Mouse (Mus musculus): ENCODE data around the gene Hes7.
"Not testable (repeated sequence)": the region's sequence is repeated elsewhere in the genome, so short reads cannot be mapped to it uniquely, and the experiment has no call there.

Gene Hes7

GRCm38 (mm10) chr11:69088103-69088855, 31.9 kb upstream of the Hes7 start, which contains the start of gene Vamp2:
Vamp2 (plus strand) TSS chr11:69088490.
- DNase-seq (ENCODE audit: low spot score): peak; percentile 84

DNA sequence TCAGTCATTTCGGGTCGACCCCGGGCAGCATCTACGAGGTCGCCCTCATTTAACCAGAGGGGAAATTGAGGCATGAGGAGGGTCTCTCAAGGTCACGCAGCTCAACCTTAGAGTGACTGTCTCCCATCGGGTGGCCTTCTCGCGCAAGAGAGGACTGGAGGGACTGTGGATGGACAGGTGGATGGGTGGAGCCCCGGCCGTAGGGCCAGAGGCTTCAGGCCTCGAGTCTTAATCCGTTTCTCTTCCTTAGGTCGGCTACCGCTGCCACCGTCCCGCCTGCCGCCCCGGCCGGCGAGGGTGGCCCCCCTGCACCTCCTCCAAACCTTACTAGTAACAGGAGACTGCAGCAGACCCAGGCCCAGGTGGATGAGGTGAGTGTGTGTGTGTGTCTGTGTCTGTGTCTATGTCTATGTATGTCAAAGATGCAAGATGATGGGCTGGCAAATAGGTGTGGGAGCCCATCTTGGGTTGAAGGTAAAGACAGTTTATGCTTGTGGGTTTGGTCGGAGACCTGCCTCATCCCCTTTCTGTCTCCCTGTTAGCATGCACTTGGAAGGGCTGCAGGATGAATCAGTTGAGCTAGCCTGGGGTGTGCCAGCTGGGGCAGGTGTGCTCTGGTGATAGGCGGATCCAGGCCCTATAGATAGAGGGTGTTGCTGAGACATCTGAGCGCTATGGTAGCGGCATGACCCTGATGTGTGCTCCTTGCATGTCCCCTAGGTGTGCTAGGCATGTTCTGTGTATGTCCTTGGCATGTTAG, 31.2 kb upstream of the Hes7 start:
- peak; percentile 39 for DNase-seq (ENCODE audit: low spot score)

GRCm38 (mm10) chr11:69089616-69090290, 30.5 kb upstream of the Hes7 start:
- DNase-seq (ENCODE audit: low spot score): no peak

GRCm38 (mm10) chr11:69090367-69090766, 29.8 kb upstream of the Hes7 start:
- DNase-seq (ENCODE audit: low spot score): no peak

GRCm38 (mm10) chr11:69091566-69092385, 28.4 kb upstream of the Hes7 start:
- no peak for DNase-seq (ENCODE audit: low spot score)

GRCm38 (mm10) chr11:69092386-69092751, 27.8 kb upstream of the Hes7 start:
- DNase-seq (ENCODE audit: low spot score): peak; percentile 86

DNA sequence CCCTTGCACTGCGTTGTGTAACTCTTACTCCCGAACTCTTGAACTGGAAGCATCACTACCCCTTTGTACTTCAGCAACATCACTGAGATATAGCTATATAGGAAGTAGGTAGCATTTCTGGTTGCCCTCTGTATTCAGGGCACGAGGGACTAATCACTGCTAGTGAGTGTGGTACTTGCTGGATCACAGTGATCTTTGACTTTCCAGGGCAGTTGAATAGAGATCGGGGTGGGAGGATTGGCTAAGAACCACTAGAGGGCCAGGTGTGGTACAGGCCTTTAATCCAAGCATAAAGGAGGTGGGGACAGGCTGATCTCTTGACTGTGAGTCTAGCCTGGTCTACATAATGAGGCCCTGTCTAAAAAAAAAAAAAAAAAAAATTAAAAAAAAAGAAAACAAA, 27.3 kb upstream of the Hes7 start:
- no peak for DNase-seq (ENCODE audit: low spot score)

- DNase-seq (ENCODE audit: low spot score): not testable (repeated sequence)
Observed at GRCm38 (mm10) chr11:69093856-69094255, 26.3 kb upstream of the Hes7 start.

- peak; percentile 100 for DNase-seq (ENCODE audit: low spot score)
Observed at GRCm38 (mm10) chr11:69094697-69095429, 25.3 kb upstream of the Hes7 start, which contains the start of gene Per1. Per1 (plus strand) TSS chr11:69095217.

- DNase-seq (ENCODE audit: low spot score): peak; percentile 76
Observed at GRCm38 (mm10) chr11:69095511-69096231, 24.5 kb upstream of the Hes7 start.

DNA sequence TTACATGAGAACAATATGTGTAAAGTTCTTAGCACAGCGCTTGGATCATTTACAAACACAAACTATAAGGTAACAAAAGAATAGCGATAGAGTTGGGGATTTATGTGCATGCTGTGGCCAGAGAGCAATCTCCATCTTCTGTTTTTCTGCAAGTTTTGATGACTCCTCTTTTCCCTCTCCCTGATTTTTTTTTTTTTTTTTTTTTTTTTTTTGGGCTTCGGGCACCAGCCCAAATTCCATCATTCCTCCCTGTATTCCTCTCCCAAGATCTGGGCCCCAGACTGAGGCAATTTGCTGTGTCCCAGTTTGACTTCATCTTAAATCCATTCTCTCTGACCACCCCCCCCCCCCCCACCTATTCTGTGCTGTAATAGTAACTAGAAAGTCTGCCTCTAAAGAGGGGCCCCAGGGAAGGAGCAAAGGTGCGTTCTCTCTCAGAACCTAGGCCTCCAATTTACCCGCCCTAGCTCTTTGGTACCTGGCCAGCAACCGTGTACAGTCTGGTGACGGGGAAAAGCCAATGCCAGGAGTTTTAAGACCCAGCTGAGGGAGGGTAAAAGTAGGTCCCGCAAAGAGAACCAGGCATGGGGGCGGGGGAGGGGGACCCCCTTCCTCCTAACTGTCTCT, 23.7 kb upstream of the Hes7 start:
- peak; percentile 90 for DNase-seq (ENCODE audit: low spot score)

DNA sequence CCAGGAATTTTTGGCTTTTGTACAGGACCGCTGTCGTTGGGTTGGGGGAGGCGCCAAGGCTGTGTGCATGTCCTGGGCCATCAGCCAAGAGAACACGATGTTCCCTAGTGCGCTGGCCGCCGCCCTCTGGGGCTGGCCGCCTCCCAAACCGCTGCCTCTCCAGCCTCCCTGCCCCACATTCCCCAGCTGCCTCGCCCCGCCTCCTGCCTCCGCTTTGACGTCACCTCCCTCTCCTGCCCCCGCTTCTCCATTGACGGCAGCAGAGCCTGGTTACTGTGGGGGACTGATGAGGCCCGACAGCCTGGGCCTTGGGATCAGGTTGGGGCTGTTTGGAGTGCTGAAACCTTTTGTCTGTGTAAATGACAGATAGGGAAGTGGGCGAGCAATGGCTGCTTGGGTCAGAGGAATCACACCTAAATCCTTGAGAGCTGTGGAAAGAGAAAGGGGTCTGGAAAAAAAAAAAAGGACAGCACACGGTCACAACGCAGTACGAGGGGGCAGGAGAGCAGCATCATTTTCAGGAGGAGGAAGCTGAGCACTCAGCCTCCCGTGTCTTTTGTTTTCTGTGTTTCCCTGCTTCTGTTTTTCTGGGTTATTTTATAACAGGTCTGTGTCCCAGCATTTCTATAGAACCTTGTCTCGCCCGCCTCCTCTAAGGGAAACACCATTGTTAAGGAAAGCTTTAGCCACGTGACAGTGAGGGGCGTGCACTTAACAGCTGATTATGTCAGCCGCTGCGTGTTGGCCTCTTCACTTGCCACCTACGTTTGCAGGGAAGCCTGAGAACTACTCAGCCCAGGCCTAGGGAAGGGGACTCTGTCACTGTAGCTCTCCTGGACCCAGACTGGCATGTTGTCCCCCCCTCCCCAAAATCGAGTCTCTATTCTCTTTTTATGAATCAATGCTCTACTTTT, 23.0 kb upstream of the Hes7 start:
- peak; percentile 97 for DNase-seq (ENCODE audit: low spot score)

DNA sequence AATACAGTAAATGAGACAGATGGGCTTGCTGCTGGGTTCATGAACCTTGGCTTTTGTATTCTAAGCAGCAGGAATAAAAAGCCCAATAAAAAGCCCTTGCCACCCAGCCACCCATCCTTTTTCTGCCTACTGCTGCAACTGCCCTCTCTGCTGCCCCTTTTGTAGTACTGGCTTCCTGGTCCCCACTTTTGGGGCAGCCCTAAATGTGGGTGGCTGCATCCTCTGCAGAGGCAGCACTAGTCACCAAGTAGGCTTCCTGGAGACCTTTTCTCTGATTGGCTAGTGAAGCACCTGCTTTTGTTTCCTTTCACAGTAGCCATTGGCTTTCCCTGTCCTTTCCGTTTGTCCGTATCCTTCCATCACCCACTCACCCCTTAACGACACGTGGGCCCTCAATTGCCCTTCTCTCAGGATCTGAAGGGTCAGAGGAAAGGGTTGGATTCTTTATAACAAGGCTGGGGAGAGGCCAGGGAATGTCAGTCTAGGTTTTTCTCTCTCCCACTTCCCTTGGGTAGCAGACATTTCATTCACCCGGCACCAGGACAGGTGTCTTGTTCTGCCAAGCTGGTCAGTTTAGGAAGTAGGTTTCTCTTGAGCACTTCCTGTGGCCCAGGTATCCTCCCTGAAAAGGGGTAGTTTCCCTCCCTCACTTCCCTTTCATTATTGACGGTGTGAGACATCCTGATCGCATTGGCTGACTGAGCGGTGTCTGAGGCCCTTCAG, 22.0 kb upstream of the Hes7 start:
- DNase-seq (ENCODE audit: low spot score): no peak

GRCm38 (mm10) chr11:69098762-69099091, 21.5 kb upstream of the Hes7 start:
- peak; percentile 97 for DNase-seq (ENCODE audit: low spot score)

GRCm38 (mm10) chr11:69099177-69099914, 20.9 kb upstream of the Hes7 start:
- DNase-seq (ENCODE audit: low spot score): peak; percentile 60

GRCm38 (mm10) chr11:69099915-69100345, 20.3 kb upstream of the Hes7 start:
- peak; percentile 80 for DNase-seq (ENCODE audit: low spot score)

DNA sequence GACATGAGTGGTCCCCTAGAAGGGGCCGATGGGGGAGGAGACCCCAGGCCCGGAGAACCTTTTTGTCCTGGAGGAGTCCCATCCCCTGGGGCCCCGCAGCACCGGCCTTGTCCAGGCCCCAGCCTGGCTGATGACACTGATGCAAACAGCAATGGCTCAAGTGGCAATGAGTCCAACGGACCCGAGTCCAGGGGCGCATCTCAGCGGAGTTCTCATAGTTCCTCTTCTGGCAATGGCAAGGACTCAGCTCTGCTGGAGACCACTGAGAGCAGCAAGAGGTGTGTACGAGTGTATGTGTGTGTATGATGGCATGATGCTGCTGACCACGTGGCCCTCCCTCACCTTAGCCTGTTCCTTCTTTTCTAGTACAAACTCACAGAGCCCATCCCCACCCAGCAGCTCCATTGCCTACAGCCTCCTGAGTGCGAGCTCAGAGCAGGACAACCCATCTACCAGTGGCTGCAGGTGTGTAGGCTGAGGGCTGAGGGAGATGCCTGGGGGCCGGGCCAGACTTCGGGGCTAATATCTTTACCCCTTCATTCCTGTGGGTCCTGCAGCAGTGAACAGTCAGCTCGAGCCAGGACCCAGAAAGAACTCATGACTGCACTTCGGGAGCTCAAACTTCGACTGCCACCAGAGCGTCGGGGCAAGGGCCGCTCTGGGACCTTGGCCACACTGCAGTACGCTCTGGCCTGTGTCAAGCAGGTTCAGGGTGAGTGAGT, 19.4 kb upstream of the Hes7 start:
- no peak for DNase-seq (ENCODE audit: low spot score)

Data from adipocyte (in vitro differentiated cells).